Mouse (Mus musculus) MEL (cell line): ENCODE data around the gene Rrp12. TPM values are rescaled to one million over a fixed set of nuclear protein-coding genes. Genes with fewer than 3 reads are reported as not detected.

ENCODE experiments used
- DNase-seq: peaks from one replicate; pipeline ENCODE4 v3.0.0; 2011; ENCODE audit warnings: low read depth, low spot score
- H3K27ac ChIP-seq: 2 replicates; pipeline ENCODE4 v1.5.1; 2012; ENCODE audit warnings: low read depth, mild to moderate bottlenecking, control low read depth, low read length, moderate library complexity; ENCODE audit not compliant: control insufficient read depth
- H3K27me3 ChIP-seq, 2 experiments: fragments of 150-350 bp in 1 of 2; sonication (generic) in 1 of 2; 2 replicates each; pipeline ENCODE4 v1.6.1; 2012; ENCODE audit warnings: low read length in 2 of 2, mild to moderate bottlenecking in 2 of 2, improper control_type of control experiment in 1 of 2, moderate library complexity in 1 of 2; ENCODE audit not compliant: insufficient read depth in 2 of 2, control insufficient read depth in 1 of 2
- H3K36me3 ChIP-seq, 2 experiments: 2 replicates each; pipeline ENCODE4 v1.6.1; 2012 to 2014; ENCODE audit warnings: low read length in 2 of 2, improper control_type of control experiment in 1 of 2, inconsistent platforms in 1 of 2, mild to moderate bottlenecking in 1 of 2; ENCODE audit not compliant: insufficient read depth in 2 of 2, control insufficient read depth in 1 of 2
- H3K4me1 ChIP-seq, 2 experiments: fragments of 150-350 bp in 1 of 2; sonication (generic) in 1 of 2; 2 replicates each; pipeline ENCODE4 v1.6.1; 2012; ENCODE audit warnings: low read length in 2 of 2, improper control_type of control experiment in 1 of 2, mild to moderate bottlenecking in 1 of 2; ENCODE audit not compliant: insufficient read depth in 2 of 2, control insufficient read depth in 1 of 2
- H3K4me3 ChIP-seq, 2 experiments: fragments of 150-350 bp in 1 of 2; sonication (generic) in 1 of 2; 2 replicates each; pipeline ENCODE4 v1.5.1; 2012; ENCODE audit warnings: low read depth in 2 of 2, low read length in 2 of 2, mild to moderate bottlenecking in 2 of 2, moderate library complexity in 2 of 2, control low read depth in 1 of 2, improper control_type of control experiment in 1 of 2; ENCODE audit not compliant: control insufficient read depth in 1 of 2, insufficient read depth in 1 of 2
- H3K79me2 ChIP-seq: 2 replicates; pipeline ENCODE4 v1.6.1; 2012; ENCODE audit warnings: mild to moderate bottlenecking, low read length, moderate library complexity; ENCODE audit not compliant: control insufficient read depth, poor library complexity, insufficient read depth
- H3K9ac ChIP-seq: 2 replicates; pipeline ENCODE4 v1.6.1; 2012; ENCODE audit warnings: low read depth, mild to moderate bottlenecking, control low read depth, low read length, moderate library complexity; ENCODE audit not compliant: control insufficient read depth, poor library complexity, severe bottlenecking
- H3K9me3 ChIP-seq: fragments of 150-350 bp; sonication (generic); replicated peaks from 2 replicates; pipeline ENCODE4 v1.6.1; 2012; ENCODE audit warnings: mild to moderate bottlenecking, low read length, improper control_type of control experiment, moderate library complexity; ENCODE audit not compliant: insufficient read depth
- CHD1 ChIP-seq: IDR thresholded peaks from 2 replicates; pipeline ENCODE4 v1.6.1; 2012; ENCODE audit warnings: low read depth, mild to moderate bottlenecking, inconsistent platforms, low read length, improper control_type of control experiment
- E2F4 ChIP-seq: IDR thresholded peaks from 2 replicates; pipeline ENCODE4 v1.6.1; 2011; ENCODE audit warnings: low read depth, low read length, improper control_type of control experiment, borderline replicate concordance
- ELF1 ChIP-seq: IDR thresholded peaks from 2 replicates; pipeline ENCODE4 v1.6.1; 2014; ENCODE audit warnings: low read depth, mild to moderate bottlenecking, inconsistent platforms, low read length, improper control_type of control experiment, moderate library complexity
- EP300 ChIP-seq, 2 experiments: IDR thresholded peaks; 2 replicates each; pipeline ENCODE4 v1.6.1; 2011; ENCODE audit warnings: improper control_type of control experiment in 2 of 2, low read length in 2 of 2, low read depth in 1 of 2, mild to moderate bottlenecking in 1 of 2
- ETS1 ChIP-seq: IDR thresholded peaks from 2 replicates; pipeline ENCODE4 v1.6.1; 2012; ENCODE audit warnings: low read depth, mild to moderate bottlenecking, inconsistent platforms, low read length, improper control_type of control experiment, moderate library complexity
- HCFC1 ChIP-seq: IDR thresholded peaks from 2 replicates; pipeline ENCODE4 v1.6.1; 2012; ENCODE audit warnings: low read depth, mild to moderate bottlenecking, inconsistent platforms, low read length, improper control_type of control experiment, moderate library complexity
- JUND ChIP-seq: IDR thresholded peaks from 2 replicates; pipeline ENCODE4 v1.6.1; 2011; ENCODE audit warnings: low read depth, mild to moderate bottlenecking, improper control_type of control experiment, low read length
- MAX ChIP-seq: IDR thresholded peaks from 2 replicates; pipeline ENCODE4 v1.6.1; 2011; ENCODE audit warnings: low read length, improper control_type of control experiment
- MAZ ChIP-seq: IDR thresholded peaks from 2 replicates; pipeline ENCODE4 v1.6.1; 2012; ENCODE audit warnings: low read depth, mild to moderate bottlenecking, inconsistent platforms, low read length, improper control_type of control experiment
- MXI1 ChIP-seq: IDR thresholded peaks from 2 replicates; pipeline ENCODE4 v1.6.1; 2011; ENCODE audit warnings: mild to moderate bottlenecking, low read depth, low read length, improper control_type of control experiment
- MYC ChIP-seq: IDR thresholded peaks from 2 replicates; pipeline ENCODE4 v1.6.1; 2011; ENCODE audit warnings: low read depth, mild to moderate bottlenecking, low read length, improper control_type of control experiment, moderate library complexity
- NELFE ChIP-seq: IDR thresholded peaks from 2 replicates; pipeline ENCODE4 v1.6.1; 2011; ENCODE audit warnings: low read depth, low read length, improper control_type of control experiment
- POLR2A ChIP-seq, 2 experiments: IDR thresholded peaks; 2 replicates each; pipeline ENCODE4 v1.6.1; 2011 to 2012; ENCODE audit warnings: low read length in 2 of 2, mild to moderate bottlenecking in 2 of 2, control low read depth in 1 of 2, improper control_type of control experiment in 1 of 2, low read depth in 1 of 2, moderate library complexity in 1 of 2; ENCODE audit not compliant: control insufficient read depth in 1 of 2, insufficient read depth in 1 of 2, poor library complexity in 1 of 2
- POLR2AphosphoS2 ChIP-seq: IDR thresholded peaks from 2 replicates; pipeline ENCODE4 v1.6.1; 2011; ENCODE audit warnings: low read length, improper control_type of control experiment
- RCOR1 ChIP-seq: IDR thresholded peaks from 2 replicates; pipeline ENCODE4 v1.6.1; 2012; ENCODE audit warnings: low read depth, mild to moderate bottlenecking, inconsistent platforms, low read length, improper control_type of control experiment
- SIN3A ChIP-seq: IDR thresholded peaks from 2 replicates; pipeline ENCODE4 v1.6.1; 2012; ENCODE audit warnings: low read length, improper control_type of control experiment, inconsistent platforms
- SMC3 ChIP-seq: IDR thresholded peaks from 2 replicates; pipeline ENCODE4 v1.6.1; 2011; ENCODE audit warnings: low read depth, low read length, improper control_type of control experiment
- TAL1 ChIP-seq: IDR thresholded peaks from 2 replicates; pipeline ENCODE4 v1.6.1; 2012; ENCODE audit warnings: mild to moderate bottlenecking, inconsistent platforms, low read length, moderate library complexity, mixed read lengths
- TBP ChIP-seq: IDR thresholded peaks from 2 replicates; pipeline ENCODE4 v1.8.0; 2011; ENCODE audit warnings: low read depth, low read length, improper control_type of control experiment
- TCF12 ChIP-seq: IDR thresholded peaks from 2 replicates; pipeline ENCODE4 v1.6.1; 2014; ENCODE audit warnings: low read depth, mild to moderate bottlenecking, inconsistent platforms, low read length, improper control_type of control experiment, moderate library complexity
- USF1 ChIP-seq: IDR thresholded peaks from 2 replicates; pipeline ENCODE4 v1.6.1; 2014; ENCODE audit warnings: low read depth, mild to moderate bottlenecking, inconsistent platforms, low read length, improper control_type of control experiment, moderate library complexity
- USF2 ChIP-seq, 2 experiments: IDR thresholded peaks; 2 replicates each; pipeline ENCODE4 v1.6.1; 2011 to 2012; ENCODE audit warnings: improper control_type of control experiment in 2 of 2, low read length in 2 of 2, borderline replicate concordance in 1 of 2, inconsistent platforms in 1 of 2, low read depth in 1 of 2, mild to moderate bottlenecking in 1 of 2; ENCODE audit not compliant: insufficient read depth in 1 of 2
- ZKSCAN1 ChIP-seq: IDR thresholded peaks from 2 replicates; pipeline ENCODE4 v1.6.1; 2012; ENCODE audit warnings: low read depth, mild to moderate bottlenecking, inconsistent platforms, low read length, improper control_type of control experiment, moderate library complexity
- ZMIZ1 ChIP-seq: IDR thresholded peaks from 2 replicates; pipeline ENCODE4 v1.6.1; 2012; ENCODE audit warnings: low read depth, mild to moderate bottlenecking, inconsistent platforms, low read length, improper control_type of control experiment, moderate library complexity
- ZNF384 ChIP-seq: IDR thresholded peaks from 2 replicates; pipeline ENCODE4 v1.6.1; 2012; ENCODE audit warnings: low read depth, mild to moderate bottlenecking, inconsistent platforms, low read length, improper control_type of control experiment
- polyA plus RNA-seq, 2 experiments: library from polyadenylated mRNA; stranded (reverse) in 1 of 2; unstranded in 1 of 2; fragments of >175 nt in 1 of 2; fragments of >200 nt in 1 of 2; gene quantifications; 2 replicates each; pipeline versions ENCODE4 v1.2.1 to v1.2.4; 2012; ENCODE audit warnings: low replicate concordance in 2 of 2, low read depth in 1 of 2; ENCODE audit not compliant: insufficient read length in 2 of 2, insufficient read depth in 1 of 2, missing spikeins in 1 of 2
- total RNA-seq: library from RNA; depleted of rRNA; stranded (reverse); fragments of 300-350 nt; gene quantifications from 2 replicates; pipeline ENCODE4 v1.2.3, GENCODE M21; 2012

Gene Rrp12
- total and polyA plus RNA-seq, 3 experiments, result 44.5 to 134 (median 106) TPM

DNA sequence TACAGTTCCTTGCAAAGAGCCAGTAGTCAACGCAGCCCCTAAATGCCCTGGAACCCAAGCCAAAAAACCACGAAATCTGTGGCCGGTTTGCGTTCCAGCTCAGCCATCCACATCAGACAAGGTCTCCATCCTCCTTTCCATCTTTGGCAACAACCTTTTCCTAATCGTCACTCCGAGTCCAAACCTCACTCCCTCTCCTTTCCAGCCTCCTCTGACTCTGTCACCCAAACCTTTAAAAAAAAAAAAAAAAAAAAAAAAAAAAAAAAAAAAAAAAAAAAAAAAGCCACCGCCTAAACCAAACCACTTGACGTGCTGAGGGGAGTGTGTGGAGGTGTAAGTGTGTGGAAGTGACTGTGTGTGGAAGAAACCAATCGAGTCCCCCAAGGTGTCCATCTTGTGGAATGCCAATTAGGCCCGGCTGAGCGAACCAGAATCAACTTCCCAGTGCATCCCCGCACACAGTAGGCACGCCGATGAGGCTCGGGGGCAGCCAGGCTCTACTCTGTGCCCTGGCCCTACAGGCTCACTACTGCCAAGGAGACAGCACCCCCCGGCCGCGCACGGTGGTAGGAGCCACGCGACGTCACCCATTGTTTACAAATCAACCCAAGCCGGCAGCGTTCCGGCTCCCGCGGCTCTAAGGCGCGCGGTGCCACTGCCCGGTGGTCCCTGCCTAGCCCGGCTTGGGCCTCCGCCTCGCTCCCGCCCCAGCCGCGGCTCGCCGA, 66.4 kb downstream of the Rrp12 start, which contains the start of gene Frat1:
Gene Frat1, plus strand, starts transcription at position 590 of the 725 bp plus-strand sequence.
- Histone ChIP-seq H3K4me1 (peaks cover 16 to 35% of the 10 kb centered on the region in 2 experiments), H3K27me3 (no peaks in the 10 kb centered on the region), H3K27ac (peak within 1 kb of the TSS; percentile 94), H3K9me3 (no peaks in the 10 kb centered on the region), H3K4me3 (peak within 1 kb of the TSS; percentile 78 to 83), H3K79me2 (peaks cover 31% of the 10 kb centered on the region), H3K36me3 (peaks cover 0 to 31% of the 10 kb centered on the region in 2 experiments; a peak in 2 of 4 replicates), H3K9ac (peak within 1 kb of the TSS; percentile 95)
- DNase-seq, result peak; percentile 98
- no peak for TF ChIP-seq SMC3
- TF ChIP-seq ZNF384, result peak; percentile 98
- no peak for TF ChIP-seq TAL1
- peak; percentile 99 for TF ChIP-seq CHD1
- TF ChIP-seq HCFC1, result peak; percentile 77; the same call in 1 of the 2 replicates
- TF ChIP-seq MAZ, result no peak; the same call in 1 of the 2 replicates
- peak; percentile 90 for TF ChIP-seq MXI1
- peak; percentile 85 for TF ChIP-seq MYC
- TF ChIP-seq USF2 (IDR thresholded peaks at IDR 0.05; ENCODE audit: borderline replicate concordance in 1 of 2, insufficient read depth in 1 of 2, low read depth in 1 of 2, low read length in 2 of 2), result no peak
- TF ChIP-seq ZMIZ1, result peak; percentile 88
- TF ChIP-seq TBP, result peak; percentile 88
- TF ChIP-seq NELFE, result peak; percentile 53
- TF ChIP-seq USF1, result 0 out of 2 replicates have a peak, but pooled peaks have one; percentile 33
- TF ChIP-seq JUND, result 0 out of 2 replicates have a peak, but pooled peaks have one; percentile 34
- TF ChIP-seq POLR2AphosphoS2, result peak; percentile 54; the same call in 1 of the 2 replicates
- peak; percentile 43; the same call in 1 of the 2 replicates for TF ChIP-seq ELF1
- TF ChIP-seq EP300 (IDR thresholded peaks at IDR 0.05; ENCODE audit: low read depth in 1 of 2, low read length in 2 of 2), result peak; percentile 37 to 48; a peak in 1 of 4 replicates
- peak; percentile 60; the same call in 1 of the 2 replicates for TF ChIP-seq MAX
- peak; percentile 78 for TF ChIP-seq ETS1
- peak in 1 of 2 experiments; percentile 66; a peak in 2 of 4 replicates for TF ChIP-seq POLR2A (IDR thresholded peaks at IDR 0.05; ENCODE audit: control insufficient read depth in 1 of 2, insufficient read depth in 1 of 2, low read depth in 1 of 2, low read length in 2 of 2, poor library complexity in 1 of 2)
- TF ChIP-seq ZKSCAN1, result peak; percentile 66
- TF ChIP-seq SIN3A, result peak; percentile 92
- no peak for TF ChIP-seq E2F4
- no peak for TF ChIP-seq RCOR1
- TF ChIP-seq TCF12, result peak; percentile 27; the same call in 1 of the 2 replicates
